Mouse (Mus musculus): ENCODE measurements around the gene Pum3. TPM values are rescaled to one million over a fixed set of nuclear protein-coding genes. Genes with fewer than 3 reads are reported as not detected.

The Pum3 gene
- polyA plus RNA-seq, 1 experiment from 2014 or later = 49.9 TPM

DNA sequence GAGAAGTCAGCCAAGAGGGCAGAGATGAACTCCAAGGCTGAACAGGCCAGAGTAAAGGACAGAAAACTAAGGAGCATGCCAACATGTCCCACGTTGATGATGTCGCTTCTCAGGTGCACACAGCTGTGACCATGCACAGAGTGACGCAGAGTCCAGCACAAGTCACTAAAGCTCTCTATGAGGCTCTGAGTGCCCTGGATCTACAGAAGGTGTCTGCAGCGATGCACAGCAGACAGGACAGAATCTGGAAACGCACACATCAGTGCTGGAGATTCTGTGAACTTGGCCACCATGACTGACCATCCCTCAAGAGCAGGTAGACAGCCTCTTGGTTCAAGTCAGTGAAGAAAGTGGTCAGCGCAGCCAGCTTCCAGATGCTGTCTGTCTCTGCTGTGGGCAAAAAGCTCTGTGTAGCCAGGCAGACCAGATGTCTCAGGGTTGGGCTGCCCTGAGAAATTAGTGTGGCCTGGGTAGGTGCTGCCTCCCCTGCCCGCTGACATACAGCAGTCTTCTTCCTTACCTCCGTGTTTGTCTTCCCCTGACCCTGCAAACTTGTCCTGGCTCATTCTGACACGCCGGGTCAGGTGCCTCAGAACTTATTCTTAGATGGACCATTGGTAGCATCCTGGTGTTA lies 63.4 kb downstream of the Pum3 start:
- no peak overlapping the region for H3K27ac ChIP-seq
- WGBS = 85% methylated on average over 10 of the region's 10 CpGs
- no peaks in the 10 kb centered on the region for H3K36me3 ChIP-seq
- no peak for ATAC-seq (replicated peaks; ENCODE audit: insufficient number of reproducible peaks, insufficient read depth, low FRiP score, low read depth)
- H3K27me3 ChIP-seq = no peaks in the 10 kb centered on the region
- H3K9me3 ChIP-seq (replicated peaks) = no peaks in the 10 kb centered on the region
- H3K4me3 ChIP-seq = no peak overlapping the region
- no peak overlapping the region for H3K4me2 ChIP-seq
- H3K4me1 ChIP-seq (replicated peaks) = peaks cover 7% of the 10 kb centered on the region
- H3K9ac ChIP-seq = no peak overlapping the region

- Histone ChIP-seq H3K4me2 (peak overlapping the region; percentile 52), H3K4me1 (replicated peaks) (peaks cover 7% of the 10 kb centered on the region), H3K9ac (no peak overlapping the region), H3K27ac (peak overlapping the region; percentile 2), H3K27me3 (no peaks in the 10 kb centered on the region), H3K4me3 (peak overlapping the region; percentile 27), H3K36me3 (no peaks in the 10 kb centered on the region), H3K9me3 (replicated peaks) (no peaks in the 10 kb centered on the region)
- 0 out of 2 replicates have a peak, but pooled peaks have one; percentile 74 for ATAC-seq (replicated peaks; ENCODE audit: insufficient number of reproducible peaks, insufficient read depth, low FRiP score, low read depth)
- 12% methylated on average over 8 of the region's 8 CpGs for WGBS
Observed at GRCm38 (mm10) chr19:27364521-27364931, 65.1 kb downstream of the Pum3 start.

DNA sequence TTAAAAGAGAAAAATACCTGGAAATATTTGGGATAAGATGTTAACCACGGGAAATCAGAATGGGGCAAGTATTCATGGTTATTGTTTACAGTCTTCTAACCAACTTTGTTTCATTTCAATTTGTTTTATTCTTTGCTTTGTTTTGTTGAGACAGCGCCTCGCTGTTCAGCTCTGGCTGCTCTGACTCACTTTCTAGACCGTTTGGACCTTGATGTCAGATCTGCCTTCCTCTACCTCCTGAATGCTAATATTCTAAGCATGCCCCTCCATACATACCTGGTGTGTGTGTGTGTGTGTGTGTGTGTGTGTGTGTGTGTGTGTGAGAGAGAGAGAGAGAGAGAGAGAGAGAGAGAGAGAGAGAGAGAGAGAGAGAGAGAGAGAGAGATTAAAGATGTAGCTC lies 65.7 kb downstream of the Pum3 start:
- H3K4me2 ChIP-seq = peak overlapping the region; percentile 52
- H3K9me3 ChIP-seq (replicated peaks) = no peaks in the 10 kb centered on the region
- H3K36me3 ChIP-seq = no peaks in the 10 kb centered on the region
- WGBS = 63% methylated on average over 4 of the region's 4 CpGs
- H3K4me1 ChIP-seq (replicated peaks) = peaks cover 7% of the 10 kb centered on the region
- H3K4me3 ChIP-seq = no peak overlapping the region
- no peak overlapping the region for H3K9ac ChIP-seq
- no peak for ATAC-seq (replicated peaks; ENCODE audit: insufficient number of reproducible peaks, insufficient read depth, low FRiP score, low read depth)
- H3K27ac ChIP-seq = no peak overlapping the region
- no peaks in the 10 kb centered on the region for H3K27me3 ChIP-seq

GRCm38 (mm10) chr19:27360381-27360780 lies 69.2 kb downstream of the Pum3 start:
- no peak for ATAC-seq (replicated peaks; ENCODE audit: insufficient number of reproducible peaks, insufficient read depth, low FRiP score, low read depth)
- H3K4me1 ChIP-seq (replicated peaks) = peaks cover 7% of the 10 kb centered on the region
- H3K4me3 ChIP-seq = no peak overlapping the region
- no peaks in the 10 kb centered on the region for H3K27me3 ChIP-seq
- no peaks in the 10 kb centered on the region for H3K36me3 ChIP-seq
- no peak overlapping the region for H3K4me2 ChIP-seq
- no peak overlapping the region for H3K27ac ChIP-seq
- no peaks in the 10 kb centered on the region for H3K9me3 ChIP-seq (replicated peaks)
- no peak overlapping the region for H3K9ac ChIP-seq

DNA sequence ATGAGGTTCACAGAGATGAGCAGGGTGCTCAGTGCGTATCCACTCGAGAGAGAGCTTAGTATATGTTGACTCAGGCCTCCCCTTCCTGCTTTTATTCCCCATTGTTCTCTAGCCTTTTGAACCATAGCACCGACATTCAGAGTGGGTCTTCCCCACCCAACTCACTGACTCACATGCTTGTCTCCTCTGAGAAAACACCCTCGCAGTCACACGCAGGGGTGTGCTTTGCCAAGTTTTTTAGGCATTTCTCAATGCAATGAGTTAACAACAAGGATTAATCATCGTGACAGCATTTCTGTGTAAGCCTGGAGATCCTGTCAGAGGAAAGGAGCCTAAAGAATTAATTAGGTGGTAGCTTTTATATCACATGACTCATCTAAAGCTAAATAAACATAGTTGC lies 77.9 kb downstream of the Pum3 start:
- ATAC-seq (replicated peaks; ENCODE audit: insufficient number of reproducible peaks, insufficient read depth, low FRiP score, low read depth) = no peak
- Histone ChIP-seq H3K9ac (no peak overlapping the region), H3K9me3 (replicated peaks) (no peaks in the 10 kb centered on the region), H3K4me2 (no peak overlapping the region), H3K27me3 (no peaks in the 10 kb centered on the region), H3K27ac (no peak overlapping the region), H3K4me1 (replicated peaks) (0 out of 2 replicates have a peak, but pooled peaks cover 7% of the 10 kb centered on the region), H3K36me3 (no peaks in the 10 kb centered on the region), H3K4me3 (no peak overlapping the region)
- WGBS = 52% methylated on average over 6 of the region's 6 CpGs

GRCm38 (mm10) chr19:27346501-27346900 lies 83.1 kb downstream of the Pum3 start:
- no peak for ATAC-seq (replicated peaks; ENCODE audit: insufficient number of reproducible peaks, insufficient read depth, low FRiP score, low read depth)
- H3K4me3 ChIP-seq = no peak overlapping the region
- no peak overlapping the region for H3K27ac ChIP-seq
- H3K9me3 ChIP-seq (replicated peaks) = no peaks in the 10 kb centered on the region
- H3K4me2 ChIP-seq = no peak overlapping the region
- no peaks in the 10 kb centered on the region for H3K36me3 ChIP-seq
- WGBS = 85% methylated on average over 1 of the region's 1 CpGs
- H3K9ac ChIP-seq = no peak overlapping the region
- no peaks in the 10 kb centered on the region for H3K27me3 ChIP-seq
- 0 out of 2 replicates have a peak, but pooled peaks cover 4% of the 10 kb centered on the region for H3K4me1 ChIP-seq (replicated peaks)

Other genes with a start within 250 kb of the Pum3 start
- gene Vldlr, start 213.3 kb downstream of the Pum3 start, polyA plus RNA-seq (2015; fragmentation: Nextera tagmentation; extraction: Ambion mirVana) = 27.0 and 29.7 TPM in 2 replicates
- 0.03 and 0.05 TPM in 2 replicates for gene Kcnv2, start 107.2 kb downstream of the Pum3 start, polyA plus RNA-seq (2015; fragmentation: Nextera tagmentation; extraction: Ambion mirVana)